Mouse (Mus musculus): Measurements from ENCODE around the gene Tram2. TPM values are rescaled to one million over a fixed set of nuclear protein-coding genes. Genes with fewer than 3 reads are reported as not detected.

The Tram2 gene
- polyA plus RNA-seq (2014; fragmentation: Illumina TruSeq; extraction: RNeasy Lipid Tissue Mini Kit (QIAGEN cat#74804); ENCODE audit: low read depth, low replicate concordance): 1.9 TPM

GRCm38 (mm10) chr1:21079217-21079773 lies at the start of gene Tram2:
Gene Tram2, minus strand, starts transcription at chr1:21079229.

DNA sequence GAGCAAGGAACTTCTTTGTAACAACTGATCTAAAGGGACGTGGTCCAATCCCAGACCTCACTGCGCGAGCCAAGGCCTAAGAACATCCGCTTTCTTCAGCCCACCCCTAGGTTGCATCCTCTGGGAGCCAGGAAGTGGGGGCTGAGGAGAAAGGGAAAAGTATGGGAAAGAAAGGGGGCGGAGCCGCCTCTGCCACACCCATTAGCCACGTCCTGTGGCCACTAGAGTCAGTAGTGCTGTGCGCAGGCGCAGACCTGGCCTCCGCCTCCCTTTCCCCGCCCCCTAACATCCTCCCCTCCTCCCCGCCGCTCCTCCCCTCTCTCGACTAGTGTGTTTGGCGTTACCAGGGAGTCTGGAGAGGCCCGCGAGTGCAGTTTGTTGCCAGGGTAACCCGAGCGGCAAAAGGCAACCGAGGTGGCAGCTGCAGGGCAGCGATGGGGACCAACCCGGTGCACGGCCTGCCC lies 127.7 kb downstream of the Tram2 start, which contains the start of gene Efhc1:
Efhc1 (plus strand) TSS at position 327 of the 464 bp plus-strand sequence.

Other genes starting within 250 kb of the Tram2 start
- 127 TPM for gene Paqr8, start 188.6 kb downstream of the Tram2 start, polyA plus RNA-seq (2014; fragmentation: Illumina TruSeq; extraction: RNeasy Lipid Tissue Mini Kit (QIAGEN cat#74804); ENCODE audit: low read depth, low replicate concordance)
- gene Efhc1, start 127.6 kb downstream of the Tram2 start, polyA plus RNA-seq (2014; fragmentation: Illumina TruSeq; extraction: RNeasy Lipid Tissue Mini Kit (QIAGEN cat#74804); ENCODE audit: low read depth, low replicate concordance): 3.3 TPM
- gene Tmem14a, start 139.3 kb upstream of the Tram2 start, polyA plus RNA-seq (2014; fragmentation: Illumina TruSeq; extraction: RNeasy Lipid Tissue Mini Kit (QIAGEN cat#74804); ENCODE audit: low read depth, low replicate concordance): 19.5 TPM
- 65.0 TPM for gene Gsta3, start 161.4 kb upstream of the Tram2 start, polyA plus RNA-seq (2014; fragmentation: Illumina TruSeq; extraction: RNeasy Lipid Tissue Mini Kit (QIAGEN cat#74804); ENCODE audit: low read depth, low replicate concordance)

Measured in adrenal gland, adult 10 weeks (tissue).